Mouse (Mus musculus): ENCODE measurements around the gene Sgms2. TPM values are rescaled to one million over a fixed set of nuclear protein-coding genes. Genes with fewer than 3 reads are reported as not detected.

Gene Sgms2
- polyA plus RNA-seq, 1 experiment from 2014 or later = 0.57 TPM

GRCm38 (mm10) chr3:131274151-131274550 is 217.1 kb downstream of the Sgms2 start:
- H3K36me3 ChIP-seq = no peaks in the 10 kb centered on the region
- no peak for ATAC-seq (ENCODE audit: extremely low read depth, insufficient number of reproducible peaks, low FRiP score, low TSS enrichment)
- WGBS = 79% methylated on average over 4 of the region's 4 CpGs

DNA sequence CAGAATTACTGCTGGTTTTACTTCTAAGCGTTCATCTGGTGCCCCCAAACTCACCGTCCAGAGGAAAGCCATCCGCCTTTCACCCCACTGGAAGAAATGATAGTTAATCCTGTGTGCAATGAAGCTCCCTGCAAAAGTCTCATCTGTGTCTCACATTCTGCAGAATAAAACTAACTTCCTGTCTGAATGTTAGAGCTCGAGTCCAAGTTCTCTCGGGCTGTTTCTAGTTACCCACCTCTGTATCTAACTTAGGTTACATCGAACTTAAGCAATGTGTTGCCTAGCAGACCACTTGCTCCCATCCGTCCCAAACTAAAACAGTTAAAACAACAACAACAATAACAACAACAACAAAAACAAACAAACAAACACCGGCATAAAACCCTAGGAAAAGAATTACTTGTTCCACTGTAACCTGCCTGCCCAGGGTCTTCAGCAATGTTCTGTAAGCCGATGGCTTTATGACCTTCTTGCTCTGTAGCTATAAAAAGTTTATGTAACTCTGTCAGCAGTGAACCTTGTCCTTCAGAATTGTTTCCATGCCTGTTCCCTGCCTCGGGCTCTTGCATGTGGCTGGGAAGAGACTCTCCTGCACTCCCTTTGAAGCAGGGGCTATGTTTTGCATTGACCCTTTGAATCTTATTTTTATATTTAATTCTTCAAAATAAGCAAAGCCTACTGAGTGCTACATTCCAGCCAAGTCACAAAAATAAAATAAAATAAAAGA is 218.7 kb downstream of the Sgms2 start:
- Histone ChIP-seq H3K4me2 (peak overlapping the region; percentile 77), H3K4me1 (peaks cover 40% of the 10 kb centered on the region), H3K9me3 (no peaks in the 10 kb centered on the region), H3K27me3 (replicated peaks) (no peaks in the 10 kb centered on the region), H3K9ac (peak overlapping the region; percentile 93), H3K4me3 (peak overlapping the region; percentile 83), H3K27ac (replicated peaks) (peak overlapping the region; percentile 92), H3K36me3 (peaks cover 8% of the 10 kb centered on the region; the same call in 1 of the 2 replicates)
- 34% methylated on average over 10 of the region's 10 CpGs for WGBS
- ATAC-seq (ENCODE audit: extremely low read depth, insufficient number of reproducible peaks, low FRiP score, low TSS enrichment) = no peak

More at GRCm38 (mm10) chr3:131274151-131274550, 217.1 kb downstream of the Sgms2 start:
- H3K9me3 ChIP-seq = peaks cover 6% of the 10 kb centered on the region; the same call in 1 of the 2 replicates
- H3K27me3 ChIP-seq (replicated peaks) = no peaks in the 10 kb centered on the region
- H3K27ac ChIP-seq (replicated peaks) = no peak overlapping the region
- no peak overlapping the region for H3K4me3 ChIP-seq
- H3K4me2 ChIP-seq = no peak overlapping the region
- H3K9ac ChIP-seq = no peak overlapping the region
- peaks cover 28% of the 10 kb centered on the region for H3K4me1 ChIP-seq

DNA sequence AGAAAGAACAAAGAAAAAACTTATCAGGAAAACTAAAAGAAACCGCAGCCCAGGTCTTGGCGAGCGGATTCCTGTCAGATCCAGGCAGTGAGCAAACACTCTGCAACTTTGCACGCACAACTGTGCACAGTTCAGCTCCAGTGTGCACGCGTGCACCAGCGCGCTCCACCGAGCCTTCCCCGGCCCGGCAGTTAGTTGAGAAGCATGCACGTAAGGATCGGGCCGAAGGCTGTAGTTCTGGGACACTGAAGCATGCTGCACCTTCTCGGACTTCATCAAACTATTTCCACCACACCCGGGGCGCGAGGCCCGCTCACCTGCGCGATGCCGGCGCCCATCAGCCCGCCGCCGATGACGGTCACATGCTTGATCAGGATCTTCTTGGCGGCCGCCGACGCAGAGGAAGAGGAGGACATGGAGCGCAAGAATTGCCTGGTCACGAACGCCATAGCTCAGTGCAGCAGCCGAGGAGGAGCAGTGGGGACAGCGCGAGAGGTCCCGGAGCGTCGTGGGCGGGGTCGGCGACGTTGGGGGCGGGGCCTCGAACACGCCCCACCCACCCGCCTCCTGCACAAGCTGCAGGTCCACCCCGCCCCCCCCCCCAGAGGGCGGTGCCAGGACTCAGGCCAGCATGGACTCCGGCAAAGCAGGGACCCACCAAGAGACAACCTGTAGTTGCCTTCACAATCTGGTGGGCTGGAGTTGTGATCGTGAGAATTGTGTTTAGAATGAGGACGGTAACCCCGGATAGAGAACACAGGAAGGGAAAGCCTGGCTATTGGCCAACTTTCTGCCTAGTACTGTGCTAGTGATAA is 219.4 kb downstream of the Sgms2 start, which contains the start of gene Hadh:
Gene Hadh, minus strand, starts transcription at position 543 of the 815 bp plus-strand sequence.
- WGBS = under 1% methylated on average over 52 of the region's 54 CpGs

DNA sequence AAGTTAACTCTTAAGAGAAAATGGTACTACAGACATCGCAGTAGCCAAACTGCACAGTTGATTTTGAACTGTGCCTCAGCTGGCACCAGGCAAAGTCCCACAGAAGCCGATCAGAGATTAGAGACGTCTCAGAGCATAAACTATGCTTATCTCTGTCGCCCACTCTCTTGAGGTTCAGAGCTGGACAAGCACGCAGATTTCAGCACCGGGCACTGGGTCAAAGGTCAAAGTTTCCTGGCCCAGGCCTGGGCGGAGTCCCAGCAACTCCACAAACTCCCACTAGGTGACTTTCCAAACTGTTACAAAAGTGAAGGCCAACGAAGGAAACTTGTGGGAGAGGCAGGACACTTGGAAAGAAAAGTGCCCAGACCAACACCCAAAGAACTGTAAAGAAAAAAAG is 220.1 kb downstream of the Sgms2 start:
- Histone ChIP-seq H3K4me3 (peak overlapping the region; percentile 83), H3K9ac (peak overlapping the region; percentile 93), H3K27ac (replicated peaks) (peak overlapping the region; percentile 92), H3K4me2 (peak overlapping the region; percentile 77), H3K36me3 (peaks cover 15% of the 10 kb centered on the region), H3K27me3 (replicated peaks) (no peaks in the 10 kb centered on the region), H3K4me1 (peaks cover 53% of the 10 kb centered on the region), H3K9me3 (no peaks in the 10 kb centered on the region)
- ATAC-seq (ENCODE audit: extremely low read depth, insufficient number of reproducible peaks, low FRiP score, low TSS enrichment) = no peak
- 2% methylated on average over 8 of the region's 8 CpGs for WGBS

More for the DNA sequence above, 219.4 kb downstream of the Sgms2 start, which contains the start of gene Hadh:
- peaks cover 15% of the 10 kb centered on the region for H3K36me3 ChIP-seq
- peaks cover 47% of the 10 kb centered on the region for H3K4me1 ChIP-seq
- H3K4me3 ChIP-seq = peak within 1 kb of the TSS; percentile 83
- H3K9me3 ChIP-seq = no peaks in the 10 kb centered on the region
- no peaks in the 10 kb centered on the region for H3K27me3 ChIP-seq (replicated peaks)
- peak within 1 kb of the TSS; percentile 92 for H3K27ac ChIP-seq (replicated peaks)
- peak within 1 kb of the TSS; percentile 93 for H3K9ac ChIP-seq
- peak; percentile 87 for ATAC-seq (ENCODE audit: extremely low read depth, insufficient number of reproducible peaks, low FRiP score, low TSS enrichment)
- H3K4me2 ChIP-seq = peak within 1 kb of the TSS; percentile 77

GRCm38 (mm10) chr3:131270381-131270780 is 220.8 kb downstream of the Sgms2 start:
- Histone ChIP-seq H3K4me1 (peaks cover 61% of the 10 kb centered on the region), H3K27ac (replicated peaks) (no peak overlapping the region), H3K4me2 (peak overlapping the region; percentile 77), H3K36me3 (peaks cover 15% of the 10 kb centered on the region), H3K9me3 (no peaks in the 10 kb centered on the region), H3K9ac (peak overlapping the region; percentile 93), H3K4me3 (peak overlapping the region; percentile 83), H3K27me3 (replicated peaks) (no peaks in the 10 kb centered on the region)
- WGBS = 64% methylated on average over 6 of the region's 6 CpGs
- no peak for ATAC-seq (ENCODE audit: extremely low read depth, insufficient number of reproducible peaks, low FRiP score, low TSS enrichment)

Other genes starting within 250 kb of the Sgms2 start
- 138 and 145 TPM in 2 replicates for gene Hadh, start 219.3 kb downstream of the Sgms2 start, polyA plus RNA-seq (2015; fragmentation: Nextera tagmentation; extraction: Ambion mirVana)
- 9.6 and 10.5 TPM in 2 replicates for gene Cyp2u1, start 188.2 kb downstream of the Sgms2 start, polyA plus RNA-seq (2015; fragmentation: Nextera tagmentation; extraction: Ambion mirVana)
- 39.1 and 41.5 TPM in 2 replicates for gene Papss1, start 73.4 kb upstream of the Sgms2 start, polyA plus RNA-seq (2015; fragmentation: Nextera tagmentation; extraction: Ambion mirVana)